Mouse (Mus musculus) neural tube, embryonic 11.5 days (tissue): ENCODE data around the gene Ppp4r3b. TPM values are rescaled to one million over a fixed set of nuclear protein-coding genes. Genes with fewer than 3 reads are reported as not detected.

ENCODE experiments used
- ATAC-seq: fragments of 200-750 bp; cut with Nextera tagmentation; 2 replicates; pipeline ENCODE4 v1.8.0; 2017; ENCODE audit warnings: moderate number of reproducible peaks, mild to moderate bottlenecking, moderate TSS enrichment, moderate library complexity; ENCODE audit not compliant: insufficient read depth, low FRiP score, low TSS enrichment
- DNase-seq: peaks from one replicate; pipeline ENCODE4 v3.0.0-alpha.2; 2015; ENCODE audit warnings: low spot score
- H3K27ac ChIP-seq: fragments of 300-500 bp; sonication (generic); 2 replicates; pipeline ENCODE4 v1.5.1; 2014; ENCODE audit warnings: low read depth, mild to moderate bottlenecking, low read length
- H3K27me3 ChIP-seq: fragments of 300-500 bp; sonication (generic); 2 replicates; pipeline ENCODE4 v1.6.1; 2014; ENCODE audit warnings: mild to moderate bottlenecking, low read length, mixed read lengths; ENCODE audit not compliant: control insufficient read depth, insufficient read depth
- H3K36me3 ChIP-seq: fragments of 300-500 bp; sonication (generic); 2 replicates; pipeline ENCODE4 v1.6.1; 2014; ENCODE audit warnings: mild to moderate bottlenecking, low read length, moderate library complexity, mixed read lengths; ENCODE audit not compliant: control insufficient read depth, insufficient read depth
- H3K4me1 ChIP-seq: fragments of 300-500 bp; sonication (generic); 2 replicates; pipeline ENCODE4 v1.6.1; 2014; ENCODE audit warnings: low read length, mixed read lengths; ENCODE audit not compliant: control insufficient read depth, insufficient read depth
- H3K4me2 ChIP-seq: fragments of 300-500 bp; sonication (generic); 2 replicates; pipeline ENCODE4 v1.6.1; 2014; ENCODE audit warnings: low read depth, mild to moderate bottlenecking, moderate library complexity
- H3K4me3 ChIP-seq: fragments of 300-500 bp; sonication (generic); 2 replicates; pipeline ENCODE4 v1.5.1; 2014; ENCODE audit warnings: low read depth, low read length
- H3K9ac ChIP-seq: fragments of 300-500 bp; sonication (generic); 2 replicates; pipeline ENCODE4 v1.6.1; 2014; ENCODE audit warnings: mild to moderate bottlenecking, low read length
- H3K9me3 ChIP-seq: fragments of 300-500 bp; sonication (generic); 2 replicates; pipeline ENCODE4 v1.6.1; 2016; ENCODE audit warnings: low read length; ENCODE audit not compliant: control insufficient read depth
- WGBS: fragments of 180-500 bp; shearing (Covaris S2); extraction: QIAGEN DNeasy Blood & Tissue Kit; methylation state at CpG from one replicate; pipeline ENCODE4 v1.1.7; 2014; 5-methylcytosine and 5-hydroxymethylcytosine counted together
- polyA plus RNA-seq: library from polyadenylated mRNA; unstranded; fragments of >200 nt; fragmentation: Nextera tagmentation; extraction: Ambion mirVana; gene quantifications from 2 replicates; pipeline ENCODE4 v1.2.1, GENCODE M21; 2014

The Ppp4r3b gene
- polyA plus RNA-seq, 1 experiment from 2014 or later = 86.9 TPM

DNA sequence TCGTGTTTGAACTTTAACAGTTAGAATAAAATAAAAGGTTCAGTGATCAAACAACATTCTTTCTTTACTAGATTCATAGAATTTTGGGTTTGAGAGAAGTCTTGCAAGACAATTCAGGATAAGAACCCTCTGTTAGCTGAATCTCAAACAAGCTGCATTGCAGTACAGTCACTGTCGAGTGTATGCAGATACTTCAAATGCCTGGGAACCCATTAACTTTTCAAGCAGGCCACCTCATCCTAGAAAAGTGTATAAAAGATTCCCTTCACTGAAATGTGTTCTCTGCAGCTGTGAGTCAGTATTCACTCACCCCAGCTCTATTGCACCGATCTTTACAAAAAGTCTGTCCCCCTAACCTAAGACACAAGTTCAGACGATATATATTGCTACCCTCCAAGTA, 73.3 kb downstream of the Ppp4r3b start:
- H3K9ac ChIP-seq = no peak overlapping the region; the same call in 1 of the 2 replicates
- peaks cover 4% of the 10 kb centered on the region; the same call in 1 of the 2 replicates for H3K4me1 ChIP-seq
- no peaks in the 10 kb centered on the region for H3K9me3 ChIP-seq
- H3K36me3 ChIP-seq = peaks cover 2% of the 10 kb centered on the region; the same call in 1 of the 2 replicates
- peak overlapping the region; percentile 70 for H3K4me2 ChIP-seq
- H3K27me3 ChIP-seq = no peaks in the 10 kb centered on the region
- no peak overlapping the region for H3K27ac ChIP-seq
- DNase-seq = no peak
- WGBS = 73% methylated on average over 4 of the region's 4 CpGs
- peak overlapping the region; percentile 85 for H3K4me3 ChIP-seq
- no peak for ATAC-seq

DNA sequence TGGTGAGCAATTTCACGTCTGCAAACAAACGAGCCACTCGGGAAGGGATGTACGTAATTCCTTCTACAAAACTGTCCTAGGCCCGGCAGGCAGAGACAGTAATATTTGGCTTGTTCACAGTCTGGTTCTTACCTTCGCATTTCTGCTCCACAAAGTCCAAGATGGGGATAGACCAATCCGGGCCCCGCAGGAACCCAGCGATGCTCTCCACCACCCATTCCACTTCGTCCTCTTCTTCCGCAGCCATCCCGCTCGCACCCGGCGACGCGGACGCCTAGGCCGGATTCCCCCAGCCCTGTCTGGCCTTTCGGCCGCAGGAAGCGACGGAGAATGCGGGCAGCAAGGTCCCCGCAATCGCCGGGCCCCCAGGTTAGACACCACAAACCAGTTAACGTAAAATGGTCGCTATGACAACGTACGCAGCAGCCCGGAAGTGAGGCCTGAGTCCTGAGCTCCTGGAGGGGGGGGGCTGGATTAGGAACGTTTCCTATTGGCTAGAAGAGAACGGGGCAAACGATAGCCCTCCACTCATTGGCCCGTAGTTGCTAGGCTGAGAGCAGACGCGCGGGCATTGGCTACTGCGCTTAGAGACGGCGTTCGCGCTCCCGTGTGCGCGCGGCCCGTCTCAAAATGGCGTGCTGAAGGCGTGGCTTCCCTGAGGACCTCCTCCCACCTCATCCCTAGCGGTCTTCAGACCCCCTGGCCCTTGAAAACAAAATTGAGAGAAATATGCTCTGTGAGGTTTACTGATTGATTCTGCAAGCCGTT, 74.4 kb downstream of the Ppp4r3b start, which contains the start of gene Cfap36:
Cfap36 (minus strand) TSS at position 527 of the 768 bp plus-strand sequence.
- peak within 1 kb of the TSS; percentile 85 for H3K4me3 ChIP-seq
- WGBS = under 1% methylated on average over 52 of the region's 53 CpGs
- H3K4me1 ChIP-seq = peaks cover 4% of the 10 kb centered on the region; the same call in 1 of the 2 replicates
- peak within 1 kb of the TSS; percentile 76 for H3K9ac ChIP-seq
- peak within 1 kb of the TSS; percentile 70 for H3K4me2 ChIP-seq
- ATAC-seq = peak; percentile 100
- no peaks in the 10 kb centered on the region for H3K9me3 ChIP-seq
- peak; percentile 97 for DNase-seq
- H3K27me3 ChIP-seq = no peaks in the 10 kb centered on the region
- peak within 1 kb of the TSS; percentile 62; the same call in 1 of the 2 replicates for H3K27ac ChIP-seq
- no peaks in the 10 kb centered on the region for H3K36me3 ChIP-seq

GRCm38 (mm10) chr11:29247725-29248124, 75.0 kb downstream of the Ppp4r3b start:
- H3K36me3 ChIP-seq = no peaks in the 10 kb centered on the region
- no peak for DNase-seq
- H3K27ac ChIP-seq = no peak overlapping the region
- H3K9ac ChIP-seq = no peak overlapping the region
- 88% methylated on average over 1 of the region's 1 CpGs for WGBS
- H3K4me2 ChIP-seq = peak overlapping the region; percentile 35
- H3K4me1 ChIP-seq = peaks cover 4% of the 10 kb centered on the region; the same call in 1 of the 2 replicates
- H3K4me3 ChIP-seq = no peak overlapping the region
- no peaks in the 10 kb centered on the region for H3K27me3 ChIP-seq
- peak; percentile 10; the same call in 1 of the 2 replicates for ATAC-seq
- H3K9me3 ChIP-seq = no peaks in the 10 kb centered on the region

GRCm38 (mm10) chr11:29248386-29248785, 75.7 kb downstream of the Ppp4r3b start:
- no peak for ATAC-seq
- DNase-seq = no peak

GRCm38 (mm10) chr11:29254643-29255042, 82.0 kb downstream of the Ppp4r3b start:
- DNase-seq (no peak), ATAC-seq (no peak)
- Histone ChIP-seq H3K4me2 (no peak overlapping the region), H3K4me1 (no peaks in the 10 kb centered on the region), H3K36me3 (no peaks in the 10 kb centered on the region), H3K9me3 (no peaks in the 10 kb centered on the region), H3K4me3 (no peak overlapping the region), H3K9ac (no peak overlapping the region), H3K27ac (no peak overlapping the region), H3K27me3 (no peaks in the 10 kb centered on the region)
- WGBS = 90% methylated on average over 1 of the region's 1 CpGs

More at GRCm38 (mm10) chr11:29248386-29248785, 75.7 kb downstream of the Ppp4r3b start:
- Histone ChIP-seq H3K9me3 (no peaks in the 10 kb centered on the region), H3K4me1 (peaks cover 4% of the 10 kb centered on the region; the same call in 1 of the 2 replicates), H3K4me3 (no peak overlapping the region), H3K36me3 (no peaks in the 10 kb centered on the region), H3K27ac (no peak overlapping the region), H3K9ac (no peak overlapping the region), H3K4me2 (no peak overlapping the region), H3K27me3 (no peaks in the 10 kb centered on the region)
- WGBS = 97% methylated on average over 5 of the region's 5 CpGs

GRCm38 (mm10) chr11:29267824-29268223, 95.1 kb downstream of the Ppp4r3b start:
- no peaks in the 10 kb centered on the region for H3K36me3 ChIP-seq
- no peak overlapping the region for H3K4me2 ChIP-seq
- H3K9me3 ChIP-seq = no peaks in the 10 kb centered on the region
- DNase-seq = peak; percentile 40
- no peaks in the 10 kb centered on the region for H3K4me1 ChIP-seq
- no peak for ATAC-seq
- no peak overlapping the region for H3K4me3 ChIP-seq
- no peak overlapping the region for H3K27ac ChIP-seq
- H3K27me3 ChIP-seq = no peaks in the 10 kb centered on the region
- 40% methylated on average over 3 of the region's 3 CpGs for WGBS
- no peak overlapping the region for H3K9ac ChIP-seq

Other genes with a start within 250 kb of the Ppp4r3b start
- 42.2 and 44.9 TPM in 2 replicates for gene Pnpt1, start 42.1 kb upstream of the Ppp4r3b start, polyA plus RNA-seq
- gene Cfap36, start 74.5 kb downstream of the Ppp4r3b start, polyA plus RNA-seq = 68.5 and 77.0 TPM in 2 replicates
- gene Ccdc88a, start 200.8 kb downstream of the Ppp4r3b start, polyA plus RNA-seq = 40.3 and 45.3 TPM in 2 replicates